Mouse (Mus musculus) limb, embryonic 14.5 days (tissue): ENCODE data around the gene Nhej1. TPM values are rescaled to one million over a fixed set of nuclear protein-coding genes. Genes with fewer than 3 reads are reported as not detected.

Experiments used
- ATAC-seq: fragments of 200-750 bp; cut with Nextera tagmentation; 2 replicates; pipeline ENCODE4 v1.8.0; 2017; ENCODE audit warnings: low read depth, moderate number of reproducible peaks, moderate TSS enrichment; ENCODE audit not compliant: low FRiP score
- DNase-seq: peaks from one replicate; pipeline ENCODE4 v3.0.0-alpha.2; 2015; ENCODE audit warnings: low spot score
- H3K27ac ChIP-seq: fragments of 300-500 bp; sonication (generic); replicated peaks from 2 replicates; pipeline ENCODE4 v1.5.1; 2014; ENCODE audit warnings: low read depth, mild to moderate bottlenecking, low read length, moderate library complexity, mixed read lengths
- H3K27me3 ChIP-seq: fragments of 300-500 bp; sonication (generic); 2 replicates; pipeline ENCODE4 v1.6.1; 2014; ENCODE audit warnings: low read length, mixed read lengths; ENCODE audit not compliant: control insufficient read depth, insufficient read depth
- H3K36me3 ChIP-seq: fragments of 300-500 bp; sonication (generic); 2 replicates; pipeline ENCODE4 v1.6.1; 2014; ENCODE audit warnings: mild to moderate bottlenecking, low read length, moderate library complexity, mixed read lengths; ENCODE audit not compliant: control insufficient read depth, insufficient read depth
- H3K4me1 ChIP-seq: fragments of 300-500 bp; sonication (generic); 2 replicates; pipeline ENCODE4 v1.6.1; 2014; ENCODE audit warnings: antibody characterized with exemption, low read length, mixed read lengths; ENCODE audit not compliant: control insufficient read depth, insufficient read depth
- H3K4me2 ChIP-seq: fragments of 300-500 bp; sonication (generic); replicated peaks from 2 replicates; pipeline ENCODE4 v1.6.1; 2014; ENCODE audit warnings: low read depth, mild to moderate bottlenecking, low read length, moderate library complexity; ENCODE audit not compliant: severe bottlenecking
- H3K4me3 ChIP-seq: fragments of 300-500 bp; sonication (generic); replicated peaks from 2 replicates; pipeline ENCODE4 v1.5.1; 2014; ENCODE audit warnings: low read length
- H3K9ac ChIP-seq: fragments of 300-500 bp; sonication (generic); 2 replicates; pipeline ENCODE4 v1.6.1; 2014; ENCODE audit warnings: mild to moderate bottlenecking, low read depth, low read length, moderate library complexity; ENCODE audit not compliant: severe bottlenecking
- H3K9me3 ChIP-seq: fragments of 300-500 bp; sonication (generic); 2 replicates; pipeline ENCODE4 v1.6.1; 2016; ENCODE audit warnings: low read length; ENCODE audit not compliant: control insufficient read depth
- POLR2A ChIP-seq: fragments of 200-500 bp; IDR thresholded peaks from 2 replicates; pipeline ENCODE4 v1.8.0; 2012; ENCODE audit warnings: inconsistent platforms, mild to moderate bottlenecking, moderate library complexity, borderline replicate concordance; ENCODE audit not compliant: insufficient read depth, insufficient read length; ENCODE audit errors: extremely low read depth
- WGBS: fragments of 180-500 bp; shearing (Covaris S2); extraction: QIAGEN DNeasy Blood & Tissue Kit; methylation state at CpG from one replicate; pipeline ENCODE4 v1.1.7; 2014; 5-methylcytosine and 5-hydroxymethylcytosine counted together
- polyA plus RNA-seq, 2 experiments: library from polyadenylated mRNA; depleted of rRNA in 1 of 2; stranded (reverse) in 1 of 2; unstranded in 1 of 2; fragments of >200 nt; fragmentation: Nextera tagmentation in 1 of 2; extraction: Ambion mirVana in 1 of 2; gene quantifications; 2 replicates each; pipeline versions ENCODE4 v1.2.1 to v1.2.3; 2012 to 2014

The Nhej1 gene
- polyA plus RNA-seq, 2 experiments = 4.8 to 7.8 TPM

GRCm38 (mm10) chr1:74950066-74950465, 174.9 kb downstream of the Nhej1 start:
- peak overlapping the region; percentile 40 for H3K4me3 ChIP-seq
- peaks cover 8% of the 10 kb centered on the region for H3K4me1 ChIP-seq
- H3K4me2 ChIP-seq = peak overlapping the region; percentile 64
- H3K9ac ChIP-seq = peak overlapping the region; percentile 31; the same call in 1 of the 2 replicates
- no peak overlapping the region for H3K27ac ChIP-seq
- H3K27me3 ChIP-seq = peaks cover 99% of the 10 kb centered on the region
- H3K36me3 ChIP-seq = no peaks in the 10 kb centered on the region
- DNase-seq (no peak), ATAC-seq (no peak)
- TF ChIP-seq POLR2A = no peak
- WGBS = 1% methylated on average over 16 of the region's 16 CpGs
- no peaks in the 10 kb centered on the region for H3K9me3 ChIP-seq

GRCm38 (mm10) chr1:74949666-74950050, 175.3 kb downstream of the Nhej1 start:
- Histone ChIP-seq H3K9ac (no peak overlapping the region), H3K4me1 (peaks cover 8% of the 10 kb centered on the region), H3K27me3 (peaks cover 97% of the 10 kb centered on the region), H3K4me3 (peak overlapping the region; percentile 40), H3K9me3 (no peaks in the 10 kb centered on the region), H3K27ac (no peak overlapping the region), H3K4me2 (peak overlapping the region; percentile 64; the same call in 1 of the 2 replicates), H3K36me3 (no peaks in the 10 kb centered on the region)
- no peak for ATAC-seq
- WGBS = 3% methylated on average over 24 of the region's 24 CpGs
- no peak for TF ChIP-seq POLR2A
- DNase-seq = no peak

- H3K27me3 ChIP-seq = peaks cover 92% of the 10 kb centered on the region
- H3K4me2 ChIP-seq = peak overlapping the region; percentile 29; the same call in 1 of the 2 replicates
- H3K9me3 ChIP-seq = no peaks in the 10 kb centered on the region
- TF ChIP-seq POLR2A = no peak
- DNase-seq (peak; percentile 35), ATAC-seq (0 out of 2 replicates have a peak, but pooled peaks have one; percentile 20)
- H3K9ac ChIP-seq = no peak overlapping the region
- no peaks in the 10 kb centered on the region for H3K36me3 ChIP-seq
- 1% methylated on average over 20 of the region's 20 CpGs for WGBS
- H3K4me3 ChIP-seq = peak overlapping the region; percentile 40
- no peak overlapping the region for H3K27ac ChIP-seq
- H3K4me1 ChIP-seq = peaks cover 8% of the 10 kb centered on the region
Measured at GRCm38 (mm10) chr1:74948784-74949665, 176.0 kb downstream of the Nhej1 start.

- no peak for DNase-seq
- H3K9ac ChIP-seq = no peak overlapping the region
- 3% methylated on average over 34 of the region's 41 CpGs for WGBS
Measured at GRCm38 (mm10) chr1:74947986-74948670, 176.9 kb downstream of the Nhej1 start.

GRCm38 (mm10) chr1:74941651-74942360, 183.2 kb downstream of the Nhej1 start:
- Histone ChIP-seq H3K9ac (no peak overlapping the region), H3K9me3 (no peaks in the 10 kb centered on the region), H3K27ac (no peak overlapping the region), H3K36me3 (no peaks in the 10 kb centered on the region), H3K4me1 (no peaks in the 10 kb centered on the region), H3K27me3 (peaks cover 19% of the 10 kb centered on the region), H3K4me3 (no peak overlapping the region), H3K4me2 (no peak overlapping the region)
- ATAC-seq (no peak), DNase-seq (no peak)
- WGBS = 61% methylated on average over 12 of the region's 12 CpGs
- no peak for TF ChIP-seq POLR2A

More at GRCm38 (mm10) chr1:74947986-74948670, 176.9 kb downstream of the Nhej1 start:
- H3K9me3 ChIP-seq = no peaks in the 10 kb centered on the region
- H3K27ac ChIP-seq = no peak overlapping the region
- peaks cover 83% of the 10 kb centered on the region for H3K27me3 ChIP-seq
- no peaks in the 10 kb centered on the region for H3K36me3 ChIP-seq
- H3K4me3 ChIP-seq = peak overlapping the region; percentile 21
- peaks cover 8% of the 10 kb centered on the region for H3K4me1 ChIP-seq
- no peak for TF ChIP-seq POLR2A
- peak overlapping the region; percentile 29; the same call in 1 of the 2 replicates for H3K4me2 ChIP-seq
- no peak for ATAC-seq
